Mouse (Mus musculus) c-Kit-negative CD71-positive TER-119-positive erythroid progenitor cells, embryonic 14.5 days (primary cell): ENCODE measurements at regions not wholly inside any gene's neighbourhood (a gene's known extent, or its start where the extent isn't known, plus 50 kb on each side); places are given as distances from the start of the nearest gene placed in this dataset.

ENCODE experiments used
- DNase-seq: peaks from one replicate; pipeline ENCODE4 v3.0.0-alpha.2; 2013; ENCODE audit warnings: low read depth, low spot score

GRCm38 (mm10) chr5:118494649-118495477 is 65.6 kb upstream of the Med13l start:
- no peak for DNase-seq

- no peak for DNase-seq
Observed at GRCm38 (mm10) chr5:118495478-118495760, 65.1 kb upstream of the Med13l start.

DNA sequence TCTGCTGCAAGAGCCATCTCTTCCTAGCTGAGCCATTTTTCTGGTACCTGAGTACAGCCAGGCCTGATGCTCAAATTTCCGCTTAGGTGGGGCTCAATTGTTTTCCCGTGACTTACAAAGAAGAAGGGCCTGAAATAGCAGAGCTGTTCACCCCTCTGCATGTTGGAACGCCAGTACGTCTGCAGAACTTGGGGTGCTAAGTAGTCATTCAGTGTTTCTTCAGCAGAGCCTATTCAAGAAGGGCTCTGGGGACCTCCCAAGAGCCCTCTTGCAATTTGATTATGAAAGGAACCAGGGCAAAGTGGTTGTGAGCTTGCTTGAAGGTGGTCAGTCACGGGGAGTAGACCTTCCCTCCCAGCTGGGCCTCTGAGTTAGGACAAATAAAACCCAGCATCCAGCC is 58.9 kb upstream of the Med13l start:
- no peak for DNase-seq

DNA sequence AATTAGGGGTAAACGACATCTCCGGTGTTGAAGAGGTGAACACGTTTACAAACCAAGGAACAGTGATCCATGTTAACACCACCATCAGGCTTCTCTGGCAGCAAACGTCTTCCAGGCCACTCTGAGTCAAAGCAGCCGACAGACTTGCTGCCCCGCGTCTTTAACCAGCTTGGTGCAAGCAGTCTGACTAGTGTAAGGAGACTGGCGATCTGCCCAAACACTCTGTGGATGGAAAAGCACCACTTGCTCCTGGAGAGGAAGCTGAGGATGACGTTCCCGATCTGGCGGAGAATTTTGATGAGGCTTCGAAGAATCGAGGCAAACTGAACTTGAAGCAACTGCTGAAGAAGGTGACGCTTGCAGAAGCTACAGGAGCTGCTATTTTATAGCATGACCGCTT is 57.5 kb upstream of the Med13l start:
- no peak for DNase-seq

GRCm38 (mm10) chr5:118504170-118504569 is 56.3 kb upstream of the Med13l start:
- no peak for DNase-seq

DNA sequence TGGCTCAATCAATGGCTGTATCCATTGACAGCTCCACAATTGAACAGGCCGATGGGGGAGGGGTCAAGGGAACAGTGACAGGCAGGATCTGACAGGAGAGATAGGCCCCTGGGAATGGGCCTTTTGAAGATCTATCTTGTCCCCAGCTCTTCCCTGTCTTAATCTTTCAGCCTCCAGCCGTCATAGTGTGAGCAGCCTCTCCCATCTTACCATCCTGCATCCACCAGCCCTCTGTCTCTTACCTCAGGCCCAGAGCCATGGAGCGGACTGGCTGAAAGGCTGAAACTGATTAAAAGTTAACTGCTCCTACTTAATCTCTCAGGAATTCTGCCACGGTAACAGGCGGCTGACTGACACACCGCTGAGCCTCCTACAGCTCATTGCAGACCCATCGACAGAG is 55.6 kb upstream of the Med13l start:
- no peak for DNase-seq

GRCm38 (mm10) chr5:118509871-118510270 is 50.6 kb upstream of the Med13l start:
- no peak for DNase-seq
